Mouse (Mus musculus): Measurements from ENCODE around the gene Ccr3. TPM values are rescaled to one million over a fixed set of nuclear protein-coding genes. Genes with fewer than 3 reads are reported as not detected.
"Not testable (repeated sequence)": the region's sequence is repeated elsewhere in the genome, so short reads cannot be mapped to it uniquely, and the experiment has no call there.

Gene Ccr3
- polyA plus RNA-seq, 1 experiment, result 0.04 TPM

DNA sequence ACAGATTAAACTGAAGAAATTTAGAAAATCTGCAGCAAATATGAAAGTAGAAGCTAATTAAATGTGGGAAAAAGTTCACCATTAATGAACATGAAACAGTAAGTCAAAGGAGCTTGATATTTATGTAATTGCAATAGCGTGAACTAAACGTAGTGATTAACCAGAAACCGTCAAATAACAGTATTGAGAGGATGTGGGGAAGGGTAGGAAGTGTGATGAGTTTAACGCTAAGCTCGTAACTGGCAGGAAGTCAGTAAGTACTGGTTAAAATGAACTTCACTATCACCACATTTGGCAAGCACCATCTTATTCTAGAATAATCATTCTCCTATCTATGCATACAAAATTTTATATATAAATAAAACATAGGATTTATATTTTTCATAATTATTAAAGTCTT lies 17.2 kb downstream of the Ccr3 start:
- DNase-seq (ENCODE audit: extremely low spot score in 1 of 2, low spot score in 1 of 2), result no peak

DNA sequence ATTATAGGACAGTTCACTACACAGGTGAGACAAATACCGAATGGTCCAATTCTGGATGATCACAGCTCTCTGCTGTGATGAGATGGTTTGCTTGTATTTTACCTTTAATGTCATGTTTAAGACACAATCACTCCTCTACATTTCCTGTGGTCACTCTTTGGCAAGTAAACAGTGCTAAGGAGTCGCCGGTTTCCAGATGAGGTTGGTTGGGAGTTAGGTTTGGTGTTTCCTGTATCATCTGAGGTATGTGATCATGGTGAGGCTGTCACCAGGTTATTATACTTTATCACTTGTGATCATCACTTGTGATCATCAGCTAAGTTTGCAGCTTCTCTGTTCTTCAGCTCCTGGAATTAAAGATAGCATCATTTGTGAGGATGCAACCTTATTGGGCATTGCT lies 19.2 kb downstream of the Ccr3 start:
- DNase-seq (ENCODE audit: extremely low spot score in 1 of 2, low spot score in 1 of 2), result no peak

DNA sequence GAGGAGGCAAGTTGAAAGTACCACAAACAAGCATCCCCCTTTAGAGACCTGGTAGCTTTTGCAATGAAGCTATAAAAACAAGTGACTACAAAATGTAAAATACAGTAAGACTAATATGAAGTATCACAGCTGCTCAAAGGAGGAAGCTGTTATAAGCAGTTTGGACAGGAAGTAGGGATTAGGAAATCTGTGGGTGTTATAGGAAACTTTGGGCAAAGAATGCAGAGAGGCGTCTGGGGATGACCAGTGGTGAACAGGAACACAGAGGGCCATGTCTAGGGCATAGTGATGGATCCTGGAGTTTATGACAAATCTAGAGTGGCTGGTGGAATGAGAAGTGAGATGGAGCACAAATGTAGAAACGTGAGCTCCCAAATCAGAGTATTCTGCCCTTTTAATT lies 31.8 kb downstream of the Ccr3 start:
- DNase-seq (ENCODE audit: extremely low spot score in 1 of 2, low spot score in 1 of 2), result no peak

DNA sequence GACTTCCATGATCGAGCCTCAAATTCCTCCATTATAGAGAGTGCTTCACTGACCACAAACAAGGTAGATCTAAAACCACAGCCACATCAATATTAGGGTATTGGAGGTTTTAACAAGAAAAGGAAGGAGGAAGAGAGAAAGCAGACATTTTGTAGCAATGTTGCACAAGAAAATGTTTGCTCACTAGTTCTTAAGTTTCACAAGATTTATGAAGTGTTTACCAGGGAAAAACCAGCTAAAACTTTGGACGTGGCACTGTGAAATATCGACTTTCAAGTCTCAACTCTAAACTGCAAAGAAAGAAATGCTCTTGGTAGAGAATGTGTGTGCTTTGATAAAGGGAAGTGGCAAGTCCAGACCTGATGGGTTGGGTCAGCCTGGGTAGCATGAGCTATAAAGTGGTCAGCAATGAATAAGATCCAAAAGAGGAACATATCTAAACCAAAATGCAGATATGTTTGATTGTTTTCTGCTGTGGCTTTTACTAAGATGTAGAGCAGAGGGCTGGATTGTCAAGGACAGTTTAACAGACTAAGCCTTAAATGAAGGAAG lies 34.5 kb downstream of the Ccr3 start:
- DNase-seq (ENCODE audit: extremely low spot score in 1 of 2, low spot score in 1 of 2), result no peak

DNA sequence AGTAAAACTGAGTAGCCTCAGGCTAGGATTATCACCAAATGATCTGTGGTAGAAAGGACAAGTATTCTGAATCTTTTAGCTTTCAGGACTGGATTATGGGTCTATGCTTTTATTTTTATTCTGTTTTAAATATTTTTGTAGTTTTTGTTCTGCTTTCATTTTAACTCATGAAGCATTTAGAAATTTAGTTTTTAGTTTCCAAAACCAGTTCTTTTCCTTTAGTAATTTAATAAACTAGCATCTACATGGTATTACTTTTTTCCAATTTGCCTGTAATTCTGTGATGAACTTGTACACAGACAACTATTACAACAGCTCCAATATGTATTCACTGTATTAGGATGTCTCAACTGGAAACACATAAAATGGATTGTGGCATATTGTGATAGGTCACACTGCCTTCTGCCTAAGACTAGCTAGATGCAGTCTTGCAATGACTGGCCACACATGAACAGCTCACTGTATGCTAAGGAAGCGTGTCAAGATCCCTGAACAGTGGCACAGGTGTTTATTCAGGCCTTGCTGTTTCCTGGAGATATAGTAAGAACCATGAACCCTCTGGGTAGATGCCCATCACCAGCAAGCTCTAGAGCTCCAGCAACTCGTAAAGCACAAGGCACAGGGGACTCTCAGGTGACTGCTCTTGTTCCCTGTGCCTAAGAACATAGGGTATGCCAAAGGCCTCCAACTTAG lies 38.0 kb downstream of the Ccr3 start:
- no peak for DNase-seq (ENCODE audit: extremely low spot score in 1 of 2, low spot score in 1 of 2)

DNA sequence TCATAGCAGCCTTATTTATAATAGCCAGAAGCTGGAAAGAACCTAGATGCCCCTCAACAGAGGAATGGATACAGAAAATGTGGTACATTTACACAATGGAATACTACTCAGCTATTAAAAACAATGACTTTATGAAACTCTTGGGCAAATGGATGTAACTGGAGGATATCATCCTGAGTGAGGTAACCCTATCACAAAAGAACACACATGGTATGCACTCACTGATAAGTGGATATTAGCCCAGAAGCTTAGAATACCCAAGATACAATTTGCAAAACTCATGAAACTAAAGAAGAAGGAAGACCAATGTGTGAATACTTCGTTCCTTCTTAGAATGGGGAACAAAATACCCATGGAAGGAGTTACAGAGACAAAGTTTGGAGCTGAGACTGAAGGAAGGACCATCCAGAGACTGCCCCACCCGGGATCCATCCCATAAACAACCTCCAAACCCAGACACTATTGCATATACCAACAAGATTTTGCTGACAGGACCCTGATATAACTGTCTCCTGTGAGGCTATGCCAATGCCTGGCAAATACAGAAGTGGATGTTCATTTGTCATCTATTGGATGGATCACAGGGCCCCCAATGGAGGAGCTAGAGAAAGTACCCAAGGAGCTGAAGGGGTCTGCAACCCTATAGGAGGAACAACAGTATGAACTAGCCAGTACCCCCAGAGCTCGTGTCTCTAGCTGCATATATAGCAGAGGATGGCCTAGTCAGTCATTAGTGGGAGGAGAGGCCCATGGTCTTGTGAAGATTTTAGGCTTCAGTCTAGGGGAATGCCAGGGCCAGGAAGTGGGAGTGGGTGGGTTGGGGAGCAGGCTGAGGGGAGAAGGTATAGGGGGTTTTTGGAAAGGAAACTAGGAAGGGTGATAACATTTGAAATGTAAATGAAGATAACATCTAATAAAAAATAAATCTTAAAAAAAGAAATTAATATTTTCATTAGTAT lies 40.0 kb downstream of the Ccr3 start:
- DNase-seq (ENCODE audit: extremely low spot score in 1 of 2, low spot score in 1 of 2), result not testable (repeated sequence)

DNA sequence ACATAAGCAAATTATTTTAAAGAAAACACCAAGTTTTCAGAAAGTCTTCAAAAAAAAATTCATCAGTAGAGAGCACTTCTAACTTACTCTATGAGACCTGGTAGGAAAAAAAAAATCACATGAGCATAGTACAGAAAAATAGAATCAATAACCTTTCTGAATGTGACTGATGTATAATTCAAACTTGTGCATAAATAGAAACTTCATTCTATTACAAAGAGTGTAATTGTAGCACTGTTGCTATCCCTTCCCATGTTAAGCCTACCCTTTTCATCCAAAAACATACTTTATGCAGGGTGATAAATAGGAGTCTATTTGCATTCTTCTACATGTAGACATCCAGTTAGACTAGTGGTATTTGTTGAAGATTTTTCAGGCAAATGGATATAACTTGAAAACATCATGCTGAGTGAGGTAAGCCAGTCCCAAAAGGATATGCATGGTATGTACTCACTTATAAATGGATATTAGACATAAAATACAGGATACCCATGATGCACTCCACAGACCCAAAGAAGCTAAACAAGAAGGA lies 44.9 kb downstream of the Ccr3 start:
- DNase-seq (ENCODE audit: extremely low spot score in 1 of 2, low spot score in 1 of 2), result no peak

DNA sequence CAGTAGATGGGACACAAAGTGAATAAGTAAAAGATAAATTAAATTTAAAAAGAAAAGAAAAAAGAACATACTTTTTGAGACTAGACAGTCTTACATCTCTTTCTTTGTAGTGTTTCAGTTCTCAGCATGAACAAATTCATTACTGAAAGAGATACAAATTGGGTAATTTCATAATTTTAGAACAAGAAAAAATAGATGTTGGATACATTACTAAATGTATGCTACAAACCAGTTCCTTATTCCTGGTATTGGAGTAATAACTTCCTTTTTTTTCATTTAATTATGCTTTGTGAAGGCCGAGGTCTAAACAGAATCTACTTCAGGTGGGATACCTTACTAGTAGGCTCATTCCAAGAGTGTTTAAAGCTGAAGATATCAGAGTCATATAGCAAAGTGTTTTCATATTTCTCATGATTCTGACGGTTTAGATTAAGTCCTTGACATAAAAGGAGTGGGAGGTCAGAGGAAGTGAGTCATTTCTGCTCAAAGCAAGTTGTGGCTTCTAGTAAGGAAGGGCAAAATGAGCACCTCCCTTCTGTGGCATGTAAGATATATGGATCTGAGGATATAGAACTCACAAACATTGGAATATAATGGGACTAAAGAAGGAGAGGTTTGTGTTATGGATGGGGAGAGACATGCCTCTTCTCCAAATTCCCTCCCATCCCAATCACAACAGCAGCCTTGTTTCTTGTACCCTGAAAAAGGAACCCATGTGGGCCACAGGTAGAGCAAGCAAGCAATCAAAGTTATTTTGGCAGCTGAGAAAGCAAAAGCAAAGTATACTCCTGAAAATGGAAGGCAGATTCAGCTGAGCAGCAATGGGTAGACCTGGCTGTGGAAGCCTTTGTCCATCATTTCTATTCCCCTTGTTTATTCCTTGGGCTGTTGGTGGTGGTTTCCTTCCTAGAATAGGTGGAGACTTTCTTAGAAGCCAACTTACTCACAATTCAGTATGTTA lies 46.6 kb downstream of the Ccr3 start:
- no peak for DNase-seq (ENCODE audit: extremely low spot score in 1 of 2, low spot score in 1 of 2)

DNA sequence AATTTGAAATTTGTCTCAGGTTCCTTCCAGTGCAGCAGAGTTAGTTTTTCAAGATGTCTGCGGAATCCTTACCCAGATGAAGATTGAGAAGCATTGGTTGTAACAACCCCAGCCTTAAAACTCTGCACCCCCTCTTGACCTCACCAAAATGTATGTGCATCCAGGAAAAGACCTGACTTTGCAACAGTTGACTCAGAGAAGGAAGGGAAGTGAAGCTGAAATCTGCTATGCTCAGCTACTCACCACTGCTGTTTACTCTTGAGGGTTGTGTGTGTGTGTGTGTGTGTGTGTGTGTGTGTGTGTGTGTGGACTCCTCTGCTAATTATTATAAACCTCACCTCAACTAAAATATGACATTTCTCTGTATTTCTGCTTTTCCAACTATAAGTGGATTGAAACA lies 49.7 kb downstream of the Ccr3 start:
- no peak for DNase-seq (ENCODE audit: extremely low spot score in 1 of 2, low spot score in 1 of 2)

DNA sequence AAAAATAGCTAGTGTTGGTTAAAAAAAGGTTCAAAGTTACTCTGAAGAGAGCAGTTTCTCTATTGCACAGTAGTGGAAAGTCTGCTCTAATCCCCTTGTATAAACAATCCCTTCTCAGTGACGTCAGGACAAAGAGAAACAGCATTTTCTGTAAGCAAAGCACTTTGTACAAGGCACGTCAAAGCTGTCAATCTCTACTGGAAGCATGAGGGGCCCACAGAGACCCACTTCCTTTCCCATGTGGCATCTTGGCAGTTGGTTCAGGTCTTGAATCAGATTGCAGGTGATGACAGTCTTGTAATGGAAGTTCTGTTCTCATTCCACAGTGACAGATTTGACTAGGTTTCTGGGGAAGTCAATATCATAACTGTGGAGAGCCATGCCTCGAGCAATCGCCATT lies 58.0 kb downstream of the Ccr3 start:
- DNase-seq (ENCODE audit: extremely low spot score in 1 of 2, low spot score in 1 of 2), result no peak

DNA sequence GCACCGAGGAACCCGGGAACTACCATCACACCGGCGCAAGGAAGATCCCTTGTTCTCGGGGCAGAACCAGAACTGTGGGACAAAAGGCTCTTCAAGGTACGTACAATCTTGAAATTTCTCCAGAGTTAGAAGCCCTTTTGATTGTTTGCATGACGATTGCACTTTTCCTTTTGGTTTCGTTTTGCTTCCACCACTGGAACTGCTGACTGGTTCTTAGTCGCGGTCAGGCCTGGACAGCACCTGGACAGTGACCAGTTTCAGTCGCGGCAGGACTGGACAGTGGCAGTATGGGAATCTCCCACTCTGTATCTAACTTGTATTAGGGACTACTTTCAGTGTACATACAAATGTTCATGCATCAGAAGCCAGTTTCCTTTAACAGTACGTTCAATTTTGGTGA lies 58.7 kb downstream of the Ccr3 start:
- DNase-seq (ENCODE audit: extremely low spot score in 1 of 2, low spot score in 1 of 2), result not testable (repeated sequence)

Other genes with a start within 250 kb of the Ccr3 start
- gene Cxcr6, start 215.5 kb upstream of the Ccr3 start, polyA plus RNA-seq (2012; rRNA removed), result 0.12 and 0.13 TPM in 2 replicates
- gene Fyco1, start 170.1 kb upstream of the Ccr3 start, polyA plus RNA-seq (2012; rRNA removed), result 23.1 and 23.7 TPM in 2 replicates
- not detected in 2 replicates for gene Xcr1, start 159.9 kb upstream of the Ccr3 start, polyA plus RNA-seq (2012; rRNA removed)
- gene Ccr1, start 53.3 kb upstream of the Ccr3 start, polyA plus RNA-seq (2012; rRNA removed), result 0.13 and 0.30 TPM in 2 replicates
- gene Ccr1l1, start 43.6 kb upstream of the Ccr3 start, polyA plus RNA-seq (2012; rRNA removed), result 0.23 TPM in 1 of 2 replicates, not detected in the other
- 0.30 and 0.32 TPM in 2 replicates for gene Ccr2, start 80.0 kb downstream of the Ccr3 start, polyA plus RNA-seq (2012; rRNA removed)
- gene Ccr5, start 99.6 kb downstream of the Ccr3 start, polyA plus RNA-seq (2012; rRNA removed), result 3.4 and 6.0 TPM in 2 replicates